Mouse (Mus musculus) CH12.LX (cell line): ENCODE measurements at regions not wholly inside any gene's neighbourhood (a gene's known extent, or its start where the extent isn't known, plus 50 kb on each side); places are given as distances from the start of the nearest gene placed in this dataset.

Source experiments
- DNase-seq: peaks from one replicate; pipeline ENCODE4 v3.0.0-alpha.2; 2013; ENCODE audit errors: extremely low read depth
- H3K27ac ChIP-seq: 2 replicates; pipeline ENCODE4 v1.5.1; 2012; ENCODE audit warnings: low read depth, mild to moderate bottlenecking, control low read depth, moderate library complexity; ENCODE audit not compliant: insufficient read depth
- H3K27me3 ChIP-seq: replicated peaks from 2 replicates; pipeline ENCODE3; 2012; ENCODE audit warnings: inconsistent platforms
- H3K36me3 ChIP-seq, 2 experiments: replicated peaks in 1 of 2; 2 replicates each; pipeline versions ENCODE3 to v1.6.1; 2012; ENCODE audit warnings: inconsistent platforms in 1 of 2, low read length in 1 of 2, mild to moderate bottlenecking in 1 of 2, mixed read lengths in 1 of 2, moderate library complexity in 1 of 2; ENCODE audit not compliant: control insufficient read depth in 1 of 2, insufficient read depth in 1 of 2
- H3K4me1 ChIP-seq, 2 experiments: 2 replicates each; pipeline ENCODE4 v1.6.1; 2012; ENCODE audit warnings: inconsistent platforms in 1 of 2, moderate library complexity in 1 of 2; ENCODE audit not compliant: insufficient read depth in 2 of 2, control insufficient read depth in 1 of 2
- H3K4me2 ChIP-seq: 2 replicates; pipeline ENCODE4 v1.6.1; 2012; ENCODE audit warnings: low read depth, mild to moderate bottlenecking, control low read depth; ENCODE audit not compliant: poor library complexity, insufficient read depth, severe bottlenecking
- H3K4me3 ChIP-seq, 3 experiments: fragments of 150-350 bp in 1 of 3; sonication (generic) in 1 of 3; replicated peaks in 1 of 3; 2 replicates each; pipeline versions ENCODE3 to v1.5.1; 2011 to 2012; ENCODE audit warnings: low read depth in 2 of 3, low read length in 2 of 3, mild to moderate bottlenecking in 2 of 3, moderate library complexity in 2 of 3, control low read depth in 1 of 3, improper control_type of control experiment in 1 of 3, inconsistent platforms in 1 of 3, mixed read lengths in 1 of 3; ENCODE audit not compliant: poor library complexity in 1 of 3
- H3K79me2 ChIP-seq: replicated peaks from 2 replicates; pipeline ENCODE4 v1.6.1; 2012; ENCODE audit warnings: mild to moderate bottlenecking, moderate library complexity; ENCODE audit not compliant: control insufficient read depth, poor library complexity, insufficient read depth, severe bottlenecking; ENCODE audit errors: extremely low read depth
- H3K9ac ChIP-seq: 2 replicates; pipeline ENCODE4 v1.6.1; 2012; ENCODE audit warnings: low read depth, mild to moderate bottlenecking, control low read depth, moderate library complexity; ENCODE audit not compliant: insufficient read depth
- H3K9me3 ChIP-seq: replicated peaks from 2 replicates; pipeline ENCODE3; 2012; ENCODE audit warnings: low read length, inconsistent platforms, mixed read lengths
- BHLHE40 ChIP-seq: IDR thresholded peaks from 2 replicates; pipeline ENCODE4 v1.6.1; 2011; ENCODE audit warnings: mild to moderate bottlenecking, low read depth, low read length, improper control_type of control experiment
- CHD1 ChIP-seq: IDR thresholded peaks from 2 replicates; pipeline ENCODE4 v1.6.1; 2012; ENCODE audit warnings: low read depth, low read length, improper control_type of control experiment, inconsistent platforms
- CHD2 ChIP-seq: IDR thresholded peaks from 2 replicates; pipeline ENCODE4 v1.6.1; 2011; ENCODE audit warnings: low read length, improper control_type of control experiment
- CTCF ChIP-seq, 2 experiments: IDR thresholded peaks in 1 of 2; conservative IDR thresholded peaks in 1 of 2; 2 replicates each; pipeline ENCODE4 v1.5.1; 2011 to 2012; ENCODE audit warnings: low read depth in 2 of 2, low read length in 2 of 2, improper control_type of control experiment in 1 of 2, inconsistent platforms in 1 of 2, mild to moderate bottlenecking in 1 of 2, moderate library complexity in 1 of 2
- EP300 ChIP-seq: IDR thresholded peaks from 2 replicates; pipeline ENCODE4 v1.6.1; 2011; ENCODE audit warnings: low read length, improper control_type of control experiment
- HCFC1 ChIP-seq: IDR thresholded peaks from 2 replicates; pipeline ENCODE4 v1.6.1; 2012; ENCODE audit warnings: low read depth, mild to moderate bottlenecking, inconsistent platforms, low read length, improper control_type of control experiment
- IRF4 ChIP-seq: IDR thresholded peaks from 2 replicates; pipeline ENCODE4 v1.6.1; 2014; ENCODE audit warnings: low read depth, mild to moderate bottlenecking, inconsistent platforms, low read length, improper control_type of control experiment
- JUN ChIP-seq: IDR thresholded peaks from 2 replicates; pipeline ENCODE4 v1.6.1; 2011; ENCODE audit warnings: low read depth, mild to moderate bottlenecking, low read length, improper control_type of control experiment, moderate library complexity; ENCODE audit not compliant: insufficient read depth
- JUND ChIP-seq: conservative IDR thresholded peaks from 2 replicates; pipeline ENCODE4 v1.6.1; 2011; ENCODE audit warnings: low read depth, low read length, improper control_type of control experiment
- MAFK ChIP-seq: IDR thresholded peaks from 2 replicates; pipeline ENCODE4 v1.6.1; 2011; ENCODE audit warnings: low read length, improper control_type of control experiment; ENCODE audit not compliant: insufficient replicate concordance
- MAX ChIP-seq: IDR thresholded peaks from 2 replicates; pipeline ENCODE4 v1.6.1; 2011; ENCODE audit warnings: low read length, improper control_type of control experiment
- MAZ ChIP-seq: IDR thresholded peaks from 2 replicates; pipeline ENCODE4 v1.6.1; 2012; ENCODE audit warnings: low read depth, mild to moderate bottlenecking, inconsistent platforms, low read length, improper control_type of control experiment, moderate library complexity
- MEF2A ChIP-seq: IDR thresholded peaks from 2 replicates; pipeline ENCODE4 v1.6.1; 2014; ENCODE audit warnings: low read depth, mild to moderate bottlenecking, inconsistent platforms, low read length, improper control_type of control experiment, borderline replicate concordance
- NRF1 ChIP-seq: IDR thresholded peaks from 2 replicates; pipeline ENCODE4 v1.6.1; 2014; ENCODE audit warnings: low read depth, mild to moderate bottlenecking, inconsistent platforms, low read length, improper control_type of control experiment, moderate library complexity
- PAX5 ChIP-seq: IDR thresholded peaks from 2 replicates; pipeline ENCODE4 v1.6.1; 2012; ENCODE audit warnings: low read length, inconsistent platforms, mixed read lengths
- POLR2A ChIP-seq: IDR thresholded peaks from 2 replicates; pipeline ENCODE4 v1.6.1; 2011; ENCODE audit warnings: low read depth, mild to moderate bottlenecking, improper control_type of control experiment, low read length
- POLR2AphosphoS2 ChIP-seq: IDR thresholded peaks from 2 replicates; pipeline ENCODE4 v1.6.1; 2011; ENCODE audit warnings: low read depth, low read length, improper control_type of control experiment
- RAD21 ChIP-seq: IDR thresholded peaks from 2 replicates; pipeline ENCODE4 v1.6.1; 2011; ENCODE audit warnings: low read depth, mild to moderate bottlenecking, low read length, improper control_type of control experiment, moderate library complexity
- ZMIZ1 ChIP-seq: IDR thresholded peaks from 2 replicates; pipeline ENCODE4 v1.6.1; 2012; ENCODE audit warnings: low read depth, mild to moderate bottlenecking, inconsistent platforms, low read length, improper control_type of control experiment
- ZNF384 ChIP-seq: IDR thresholded peaks from 2 replicates; pipeline ENCODE4 v1.6.1; 2012; ENCODE audit warnings: low read depth, low read length, improper control_type of control experiment, inconsistent platforms
- dilution Hi-C: fragments of 300-500 bp; cut with MboI; formaldehyde crosslinking; loops from 2 replicates; pipeline ENCODE4 v1.14.3; 2020; ENCODE audit warnings: low sequenced_read_pairs; ENCODE audit not compliant: extremely low pct_unique_long_range_greater_than_20kb, extremely low pct_ligation_motif_present
- in situ Hi-C: fragments of 300-500 bp; cut with MboI; formaldehyde crosslinking; loops from 3 replicates; pipeline ENCODE4 v1.14.3; 2019; ENCODE audit warnings: low sequenced_read_pairs, low pct_ligation_motif_present, low pct_unique_long_range_greater_than_20kb, mixed read lengths

GRCm38 (mm10) chr4:99491536-99492514 is 164.3 kb upstream of the Foxd3 start:
- H3K4me3 ChIP-seq: no peak overlapping the region
- in situ Hi-C loops (no loop called here), dilution Hi-C loops (no loop called here)
- H3K79me2 ChIP-seq: no peaks in the 10 kb centered on the region
- H3K36me3 ChIP-seq: no peaks in the 10 kb centered on the region
- TF ChIP-seq JUN (no peak), CHD2 (no peak), PAX5 (no peak), JUND (no peak), ZMIZ1 (no peak), BHLHE40 (no peak), CHD1 (no peak), ZNF384 (no peak), MAX (no peak), MEF2A (no peak), NRF1 (no peak), IRF4 (no peak), POLR2A (no peak), EP300 (no peak), HCFC1 (no peak), CTCF (conservative IDR thresholded peaks at IDR 0.05 in 1 of 2, IDR thresholded peaks at IDR 0.05 in 1 of 2; ENCODE audit: low read depth in 2 of 2, low read length in 2 of 2) (no peak), MAFK (no peak), POLR2AphosphoS2 (no peak), MAZ (no peak)
- no peak overlapping the region for H3K4me2 ChIP-seq
- no peak overlapping the region for H3K27ac ChIP-seq
- H3K4me1 ChIP-seq: no peaks in the 10 kb centered on the region
- H3K27me3 ChIP-seq: no peaks in the 10 kb centered on the region
- no peak for DNase-seq
- peaks cover 53% of the 10 kb centered on the region for H3K9me3 ChIP-seq
- no peak overlapping the region for H3K9ac ChIP-seq

GRCm38 (mm10) chr4:99503221-99503744 is 152.8 kb upstream of the Foxd3 start:
- Histone ChIP-seq H3K4me3 (no peak overlapping the region), H3K79me2 (no peaks in the 10 kb centered on the region), H3K27me3 (no peaks in the 10 kb centered on the region), H3K9ac (no peak overlapping the region), H3K4me2 (no peak overlapping the region), H3K4me1 (no peaks in the 10 kb centered on the region), H3K27ac (no peak overlapping the region), H3K36me3 (no peaks in the 10 kb centered on the region), H3K9me3 (peaks cover 39% of the 10 kb centered on the region)
- no peak for TF ChIP-seq HCFC1
- no peak for TF ChIP-seq RAD21
- in situ Hi-C loops (no loop called here), dilution Hi-C loops (no loop called here)
- no peak for DNase-seq
